Mouse (Mus musculus) stomach, embryonic 16.5 days (tissue): ENCODE data around the gene Ppp1r13b. TPM values are rescaled to one million over a fixed set of nuclear protein-coding genes. Genes with fewer than 3 reads are reported as not detected.

Experiments used
- ATAC-seq: fragments of 200-750 bp; cut with Nextera tagmentation; 2 replicates; pipeline ENCODE4 v1.8.0; 2017; ENCODE audit warnings: moderate number of reproducible peaks, moderate TSS enrichment; ENCODE audit not compliant: insufficient read depth, low FRiP score
- H3K27ac ChIP-seq: fragments of 300-500 bp; sonication (generic); 2 replicates; pipeline ENCODE4 v1.5.1; 2014; ENCODE audit warnings: low read length
- H3K27me3 ChIP-seq: fragments of 300-500 bp; sonication (generic); 2 replicates; pipeline ENCODE4 v1.6.1; 2014; ENCODE audit warnings: low read length, control low read depth, mixed read lengths; ENCODE audit not compliant: control insufficient read depth, insufficient read depth
- H3K36me3 ChIP-seq: fragments of 300-500 bp; sonication (generic); 2 replicates; pipeline ENCODE4 v1.6.1; 2014; ENCODE audit warnings: low read length; ENCODE audit not compliant: control insufficient read depth, insufficient read depth
- H3K4me1 ChIP-seq: fragments of 300-500 bp; sonication (generic); 2 replicates; pipeline ENCODE4 v1.6.1; 2014; ENCODE audit warnings: low read length, control low read depth, mixed read lengths; ENCODE audit not compliant: control insufficient read depth, insufficient read depth
- H3K4me2 ChIP-seq: fragments of 300-500 bp; sonication (generic); 2 replicates; pipeline ENCODE4 v1.6.1; 2014; ENCODE audit warnings: low read depth, low read length, mixed read lengths
- H3K4me3 ChIP-seq: fragments of 300-500 bp; sonication (generic); replicated peaks from 2 replicates; pipeline ENCODE4 v1.5.1; 2014; ENCODE audit warnings: mild to moderate bottlenecking, low read length
- H3K9ac ChIP-seq: fragments of 300-500 bp; sonication (generic); 2 replicates; pipeline ENCODE4 v1.6.1; 2014; ENCODE audit warnings: low read length
- H3K9me3 ChIP-seq: fragments of 300-500 bp; sonication (generic); replicated peaks from 2 replicates; pipeline ENCODE4 v1.6.1; 2016; ENCODE audit warnings: low read length, control low read depth; ENCODE audit not compliant: control insufficient read depth
- WGBS: fragments of 180-500 bp; shearing (Covaris S2); extraction: QIAGEN DNeasy Blood & Tissue Kit; methylation state at CpG from one replicate; pipeline ENCODE4 v1.1.7; 2014; 5-methylcytosine and 5-hydroxymethylcytosine counted together
- polyA plus RNA-seq: library from polyadenylated mRNA; unstranded; fragments of >200 nt; fragmentation: Nextera tagmentation; extraction: Ambion mirVana; gene quantifications from 2 replicates; pipeline ENCODE4 v1.2.1, GENCODE M21; 2015

Gene Ppp1r13b
- polyA plus RNA-seq, 1 experiment from 2014 or later: 8.3 TPM

DNA sequence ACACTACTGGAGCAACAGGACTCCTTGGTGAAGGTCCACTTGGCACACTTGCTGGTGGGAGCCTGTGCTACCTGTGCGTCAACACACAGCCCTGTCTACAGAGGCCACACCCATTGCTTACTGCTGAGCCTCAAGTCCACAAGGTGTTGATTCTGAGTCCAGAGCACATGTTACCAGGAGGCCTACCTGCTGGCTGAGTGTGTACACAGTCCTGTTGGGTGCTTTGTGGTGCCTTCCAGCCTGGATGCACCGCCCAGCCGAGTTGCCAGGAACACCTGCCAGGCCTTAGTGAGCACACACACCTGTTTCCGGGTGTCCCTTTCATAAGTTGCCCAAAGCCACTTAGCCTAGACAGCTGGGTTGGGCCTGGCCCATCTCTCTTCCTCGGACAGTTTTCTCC is 104.4 kb downstream of the Ppp1r13b start:
- Histone ChIP-seq H3K27ac (peak overlapping the region; percentile 12; the same call in 1 of the 2 replicates), H3K4me3 (no peak overlapping the region), H3K27me3 (no peaks in the 10 kb centered on the region), H3K4me2 (no peak overlapping the region), H3K4me1 (no peaks in the 10 kb centered on the region), H3K9ac (no peak overlapping the region), H3K36me3 (peaks cover 19% of the 10 kb centered on the region; the same call in 1 of the 2 replicates), H3K9me3 (no peaks in the 10 kb centered on the region)
- peak; percentile 79 for ATAC-seq
- WGBS: 52% methylated on average over 5 of the region's 5 CpGs

DNA sequence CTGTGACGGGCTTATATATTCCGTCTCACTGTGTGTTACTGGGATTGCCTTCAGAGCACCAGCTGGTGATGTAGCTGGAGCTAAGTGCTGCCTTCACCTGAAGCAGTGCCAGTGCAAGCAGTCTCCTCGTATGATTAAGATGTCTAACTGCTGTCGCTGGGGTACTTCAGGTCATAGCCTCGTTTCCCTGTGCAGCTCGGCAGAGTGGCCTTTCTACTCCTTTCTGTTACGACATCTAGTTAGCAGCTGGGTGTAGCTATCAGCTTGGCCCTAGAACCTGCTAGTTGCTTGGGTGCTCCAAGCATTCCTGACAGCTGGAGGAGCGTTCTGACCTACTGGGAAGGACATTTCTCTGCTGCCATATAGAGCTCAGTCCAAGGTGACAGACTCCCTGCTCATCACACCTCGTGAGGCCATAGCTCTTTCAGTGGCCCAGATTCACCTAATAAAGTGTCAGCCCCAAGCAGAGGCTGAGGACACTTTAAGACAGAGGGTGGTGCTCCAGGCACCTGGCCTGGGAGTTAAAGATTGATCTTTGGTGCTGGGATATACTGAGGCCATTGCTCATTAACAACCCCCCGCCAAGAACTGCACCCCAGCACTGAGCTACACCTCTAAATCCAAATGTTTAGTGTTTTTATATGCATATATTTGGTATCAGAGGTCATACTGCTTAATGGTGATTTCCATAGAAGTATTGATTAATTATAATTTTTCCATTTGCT is 107.3 kb downstream of the Ppp1r13b start:
- peaks cover 16% of the 10 kb centered on the region; the same call in 1 of the 2 replicates for H3K36me3 ChIP-seq
- no peaks in the 10 kb centered on the region for H3K9me3 ChIP-seq
- 83% methylated on average over 10 of the region's 10 CpGs for WGBS
- H3K4me2 ChIP-seq: no peak overlapping the region
- no peaks in the 10 kb centered on the region for H3K4me1 ChIP-seq
- no peak overlapping the region for H3K4me3 ChIP-seq
- no peak for ATAC-seq
- H3K9ac ChIP-seq: no peak overlapping the region
- no peaks in the 10 kb centered on the region for H3K27me3 ChIP-seq
- H3K27ac ChIP-seq: no peak overlapping the region

DNA sequence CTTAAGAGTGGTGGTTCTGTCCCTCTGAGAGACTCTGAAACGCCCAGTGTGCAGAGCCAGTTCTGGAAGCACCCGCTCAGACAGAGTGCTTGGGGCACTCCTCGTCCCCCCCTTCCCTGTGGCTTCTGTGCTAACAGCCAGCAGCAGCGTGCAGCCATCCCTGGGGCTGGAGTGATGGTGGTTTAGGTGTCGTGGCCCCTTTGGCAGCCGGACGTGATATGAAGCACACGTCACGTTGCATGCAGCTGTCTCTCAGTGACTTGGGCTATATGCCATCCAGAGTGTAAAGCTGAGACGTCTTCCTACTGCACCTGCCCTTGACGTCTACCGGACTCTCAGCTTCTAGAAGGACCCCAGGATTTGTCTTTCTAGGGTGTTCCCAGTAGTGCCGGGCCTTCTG is 109.4 kb downstream of the Ppp1r13b start:
- Histone ChIP-seq H3K9ac (no peak overlapping the region), H3K27me3 (no peaks in the 10 kb centered on the region), H3K27ac (no peak overlapping the region), H3K4me3 (no peak overlapping the region), H3K36me3 (peaks cover 27% of the 10 kb centered on the region), H3K4me1 (peaks cover 3% of the 10 kb centered on the region; the same call in 1 of the 2 replicates), H3K4me2 (no peak overlapping the region), H3K9me3 (no peaks in the 10 kb centered on the region)
- ATAC-seq: no peak
- 86% methylated on average over 13 of the region's 13 CpGs for WGBS

DNA sequence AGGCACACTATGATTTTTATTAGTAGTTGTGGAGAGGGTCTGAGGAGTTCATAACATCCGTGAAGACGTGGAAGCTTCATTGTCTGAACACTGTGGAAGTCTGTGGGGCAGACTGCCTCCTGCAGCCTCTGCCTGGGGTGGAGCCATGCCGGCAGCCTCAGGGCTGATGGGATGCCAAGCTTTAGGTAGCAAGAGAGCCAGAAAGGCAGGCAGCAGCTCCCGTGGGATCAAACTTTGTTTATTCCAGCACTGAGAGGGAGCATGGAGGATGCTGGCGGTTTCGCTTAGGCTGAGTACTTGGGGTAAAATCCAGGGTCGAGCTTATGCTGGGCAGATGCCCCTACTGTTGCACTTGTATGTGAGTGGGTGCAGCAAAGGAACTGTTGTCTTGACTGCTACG is 110.7 kb downstream of the Ppp1r13b start:
- Histone ChIP-seq H3K9ac (no peak overlapping the region), H3K27me3 (no peaks in the 10 kb centered on the region), H3K4me3 (no peak overlapping the region), H3K4me1 (peaks cover 3% of the 10 kb centered on the region; the same call in 1 of the 2 replicates), H3K36me3 (peaks cover 27% of the 10 kb centered on the region), H3K27ac (no peak overlapping the region), H3K4me2 (no peak overlapping the region), H3K9me3 (no peaks in the 10 kb centered on the region)
- no peak for ATAC-seq
- 81% methylated on average over 8 of the region's 8 CpGs for WGBS

DNA sequence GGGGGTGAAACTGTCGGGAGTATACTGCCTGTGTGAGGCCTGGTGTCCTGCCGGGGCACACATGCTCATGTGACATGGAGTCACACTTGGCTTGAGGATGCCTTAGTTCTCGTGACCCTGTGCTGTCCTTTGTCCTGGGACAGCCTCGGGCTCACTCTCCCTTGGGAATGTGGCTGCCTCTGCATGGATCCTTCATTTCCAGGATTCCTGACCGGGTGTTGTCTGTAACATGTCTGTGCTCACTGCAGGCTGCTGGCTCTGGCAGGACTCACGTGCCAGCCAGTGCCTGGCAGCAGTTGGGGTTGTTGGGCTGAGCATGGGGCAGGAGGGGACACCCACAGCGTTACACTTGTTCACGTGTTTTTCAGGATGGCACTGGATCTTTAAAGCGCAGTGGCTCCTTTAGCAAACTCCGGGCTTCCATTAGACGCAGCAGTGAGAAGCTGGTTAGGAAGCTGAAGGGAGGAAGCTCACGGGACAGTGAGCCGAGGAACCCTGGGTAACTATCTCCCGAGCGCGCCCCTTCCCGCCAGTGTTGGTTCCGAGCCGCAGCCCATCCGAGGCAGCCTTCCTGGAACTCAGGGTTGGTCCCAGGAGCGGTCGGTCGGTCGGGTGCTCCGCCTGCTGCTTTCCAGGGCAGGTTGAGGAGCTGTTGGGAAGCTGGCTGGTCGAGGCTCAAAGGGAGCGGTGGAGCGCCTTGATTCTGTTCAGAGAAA is 112.6 kb downstream of the Ppp1r13b start:
- Histone ChIP-seq H3K9ac (no peak overlapping the region), H3K4me2 (no peak overlapping the region), H3K36me3 (peaks cover 33% of the 10 kb centered on the region), H3K27ac (no peak overlapping the region), H3K9me3 (no peaks in the 10 kb centered on the region), H3K27me3 (no peaks in the 10 kb centered on the region), H3K4me1 (peaks cover 3% of the 10 kb centered on the region; the same call in 1 of the 2 replicates), H3K4me3 (no peak overlapping the region)
- no peak for ATAC-seq
- WGBS: 88% methylated on average over 28 of the region's 28 CpGs

DNA sequence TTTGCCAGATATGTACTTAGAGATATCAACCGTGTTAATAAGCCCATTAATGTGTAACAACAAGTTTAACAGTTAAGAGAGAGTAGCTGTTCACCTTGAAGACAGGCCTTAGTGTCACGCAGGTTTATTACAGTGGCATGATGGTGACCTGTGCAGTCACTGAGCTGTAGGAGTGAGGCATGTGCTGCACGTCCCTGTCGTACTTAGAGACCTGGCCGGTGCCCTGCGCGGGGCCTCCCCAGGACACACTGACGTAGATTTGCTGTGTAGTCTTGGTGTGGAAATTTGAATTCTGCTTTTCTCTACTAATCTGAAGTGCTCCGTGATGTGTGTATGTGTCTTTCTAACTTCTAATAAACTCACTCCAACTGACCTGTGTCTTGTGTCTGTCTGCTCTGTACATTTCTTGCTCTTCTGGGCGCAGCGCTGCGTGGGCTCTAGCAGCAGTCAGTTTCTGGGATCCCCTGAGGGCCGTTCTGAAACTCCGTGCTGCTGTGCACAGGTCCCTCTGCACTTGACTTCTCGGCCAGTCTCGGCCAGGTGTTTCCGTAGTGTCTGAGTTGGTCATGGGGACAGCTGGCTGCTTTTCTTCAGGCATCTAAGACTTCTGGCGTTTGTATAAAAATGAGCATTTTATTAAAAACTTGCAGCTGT is 113.3 kb downstream of the Ppp1r13b start:
- Histone ChIP-seq H3K9me3 (no peaks in the 10 kb centered on the region), H3K4me3 (no peak overlapping the region), H3K9ac (no peak overlapping the region), H3K36me3 (peaks cover 36% of the 10 kb centered on the region), H3K4me2 (no peak overlapping the region), H3K27ac (no peak overlapping the region; the same call in 1 of the 2 replicates), H3K4me1 (peaks cover 3% of the 10 kb centered on the region; the same call in 1 of the 2 replicates), H3K27me3 (no peaks in the 10 kb centered on the region)
- 90% methylated on average over 18 of the region's 18 CpGs for WGBS
- peak; percentile 35; the same call in 1 of the 2 replicates for ATAC-seq

DNA sequence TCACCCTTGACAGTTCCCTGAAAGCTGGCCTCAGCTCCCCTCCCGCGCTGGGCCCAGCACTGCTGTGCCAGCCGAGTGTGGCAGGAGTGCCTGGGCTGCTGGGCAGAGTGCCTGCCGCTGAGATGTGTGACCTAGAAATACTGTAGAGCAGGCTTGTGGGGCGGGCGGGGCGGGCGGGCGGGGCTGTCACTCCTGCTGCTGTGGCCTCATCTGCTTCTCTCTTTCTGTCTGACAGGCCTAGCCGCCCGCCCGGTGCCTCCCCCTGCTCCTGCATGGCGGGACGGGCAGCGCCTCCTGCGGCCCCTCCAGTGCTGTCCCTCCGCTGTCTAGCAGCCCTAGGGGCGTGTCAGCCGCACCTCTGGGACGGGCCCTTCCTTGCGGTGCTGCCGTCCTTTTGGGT is 113.8 kb downstream of the Ppp1r13b start:
- Histone ChIP-seq H3K27ac (0 out of 2 replicates have a peak overlapping the region, but pooled peaks have one; percentile 15), H3K9me3 (no peaks in the 10 kb centered on the region), H3K9ac (peak overlapping the region; percentile 16; the same call in 1 of the 2 replicates), H3K4me3 (no peak overlapping the region), H3K27me3 (no peaks in the 10 kb centered on the region), H3K36me3 (peaks cover 36% of the 10 kb centered on the region), H3K4me1 (peaks cover 3% of the 10 kb centered on the region; the same call in 1 of the 2 replicates), H3K4me2 (no peak overlapping the region)
- ATAC-seq: peak; percentile 71; the same call in 1 of the 2 replicates
- WGBS: 62% methylated on average over 22 of the region's 22 CpGs

DNA sequence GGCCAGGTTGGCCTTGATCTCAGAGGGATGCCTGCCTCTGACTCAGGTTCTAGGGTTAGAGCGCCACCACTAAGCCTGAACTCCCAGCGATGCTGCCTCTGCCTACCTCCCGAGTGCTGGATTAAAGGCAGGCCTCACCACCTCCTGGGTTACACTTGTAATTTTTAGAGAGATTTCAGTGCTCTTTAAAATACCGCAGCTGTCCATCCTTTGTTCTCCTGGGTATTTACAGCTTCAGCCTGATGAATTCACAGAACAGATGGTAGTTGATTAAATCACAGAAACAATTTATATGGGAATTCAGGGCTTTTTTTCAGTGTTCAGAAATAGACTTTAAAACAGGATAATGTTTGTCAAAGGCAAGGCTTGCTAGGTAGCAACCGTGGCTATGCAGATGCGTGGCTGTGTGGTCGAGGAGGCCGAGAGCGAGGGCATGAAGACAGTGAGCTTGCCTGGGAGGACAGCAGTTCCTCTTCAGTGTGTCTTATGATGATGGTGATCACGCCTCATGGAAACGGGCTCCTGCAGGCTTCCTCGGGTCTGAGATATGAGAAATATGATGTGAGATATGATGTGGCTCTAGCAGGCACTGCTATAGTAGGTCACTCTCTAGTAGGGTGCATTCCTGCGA is 116.3 kb downstream of the Ppp1r13b start:
- H3K4me1 ChIP-seq: peaks cover 3% of the 10 kb centered on the region; the same call in 1 of the 2 replicates
- no peak overlapping the region for H3K4me2 ChIP-seq
- peaks cover 37% of the 10 kb centered on the region for H3K36me3 ChIP-seq
- H3K27ac ChIP-seq: no peak overlapping the region
- 88% methylated on average over 13 of the region's 13 CpGs for WGBS
- no peak for ATAC-seq
- H3K4me3 ChIP-seq: no peak overlapping the region
- H3K27me3 ChIP-seq: no peaks in the 10 kb centered on the region
- no peaks in the 10 kb centered on the region for H3K9me3 ChIP-seq
- no peak overlapping the region for H3K9ac ChIP-seq
